Mouse (Mus musculus): ENCODE measurements around the gene Rai14.
A peak's percentile ranks its signal among the peaks of the same experiment; 100 is the strongest.

- TF ChIP-seq CTCF (IDR thresholded peaks at IDR 0.05; ENCODE audit: borderline replicate concordance, extremely low read depth, insufficient read depth, insufficient read length) (no peak), POLR2A (IDR thresholded peaks at IDR 0.05; ENCODE audit: borderline replicate concordance, extremely low read depth, insufficient read depth, insufficient read length, poor library complexity, severe bottlenecking) (peak; percentile 18; the same call in 1 of the 2 replicates)
These were observed at the start of gene Rai14 for GRCm38 (mm10) chr15:10714409-10715138.
